In genomic region chr17:44613716-44614715, GRCm38 (mm10) we compare ENCODE assay signal across 8 mouse cellular contexts.
DNase-seq lines count a peak whose midpoint lies in the region; ATAC-seq lines count a peak whose summit lies in the region.

No protein-coding gene starts in this region.

- DNase-seq in heart, adult 11 months, result peak; percentile 96
- no peak for DNase-seq in heart, postnatal 14 days
- peak; percentile 86 to 87 for DNase-seq in cerebellum, postnatal 25 days
- peak; percentile 56 to 63 for DNase-seq in layer of hippocampus, postnatal 14 days (ENCODE audit: low spot score in 2 of 2)
- peak; percentile 46 to 50 for DNase-seq in lung, postnatal 4 days
- peak; percentile 68 for DNase-seq in skeletal muscle tissue, adult 2 months (ENCODE audit: low read depth, low spot score)
- DNase-seq in B cell, adult 2 months, result no peak

- peak; percentile 75 to 77 for ATAC-seq in hematopoietic stem cell, adult 5-6 weeks (replicated peaks in 1 of 2; ENCODE audit: insufficient read depth in 1 of 2, low FRiP score in 2 of 2, low TSS enrichment in 1 of 2, low read depth in 1 of 2, poor library complexity in 2 of 2, severe bottlenecking in 2 of 2)

- intact Hi-C loops in heart, postnatal 14 days (cut with DNase I), result no loop called here

Comparison
In these comparisons a context has a peak if more than half of its experiments do, and no peak if none do; other contexts are left out.
1. DNase-seq: peak in heart, adult 11 months (single experiment), cerebellum, postnatal 25 days (2 of 2), layer of hippocampus, postnatal 14 days (2 of 2), lung, postnatal 4 days (2 of 2) and skeletal muscle tissue, adult 2 months (single experiment); none in heart, postnatal 14 days (0 of 2) and B cell, adult 2 months (0 of 2).